Mouse (Mus musculus): ENCODE measurements around the gene Cdc26. TPM values are rescaled to one million over a fixed set of nuclear protein-coding genes. Genes with fewer than 3 reads are reported as not detected.

Cdc26 gene
- polyA plus RNA-seq, 1 experiment: 84.0 TPM

GRCm38 (mm10) chr4:62360088-62360804, 48.2 kb downstream of the Cdc26 start, which contains the start of the genes Fkbp15 and Slc31a1:
TSS of gene Fkbp15 (minus strand) at chr4:62360548.
TSS of gene Slc31a1 (plus strand) at chr4:62360727.
- TF ChIP-seq POLR2A (IDR thresholded peaks at IDR 0.05; ENCODE audit: borderline replicate concordance, extremely low read depth, insufficient read depth, insufficient read length, poor library complexity, severe bottlenecking) (peak; percentile 62; the same call in 1 of the 2 replicates), CTCF (IDR thresholded peaks at IDR 0.05; ENCODE audit: borderline replicate concordance, extremely low read depth, insufficient read depth, insufficient read length) (no peak)
- DNase-seq (ENCODE audit: low read depth): peak; percentile 99

- TF ChIP-seq CTCF (IDR thresholded peaks at IDR 0.05; ENCODE audit: borderline replicate concordance, extremely low read depth, insufficient read depth, insufficient read length) (no peak), POLR2A (IDR thresholded peaks at IDR 0.05; ENCODE audit: borderline replicate concordance, extremely low read depth, insufficient read depth, insufficient read length, poor library complexity, severe bottlenecking) (no peak)
- DNase-seq (ENCODE audit: low read depth): peak; percentile 6
Observed at GRCm38 (mm10) chr4:62359256-62359775, 49.1 kb downstream of the Cdc26 start.

DNA sequence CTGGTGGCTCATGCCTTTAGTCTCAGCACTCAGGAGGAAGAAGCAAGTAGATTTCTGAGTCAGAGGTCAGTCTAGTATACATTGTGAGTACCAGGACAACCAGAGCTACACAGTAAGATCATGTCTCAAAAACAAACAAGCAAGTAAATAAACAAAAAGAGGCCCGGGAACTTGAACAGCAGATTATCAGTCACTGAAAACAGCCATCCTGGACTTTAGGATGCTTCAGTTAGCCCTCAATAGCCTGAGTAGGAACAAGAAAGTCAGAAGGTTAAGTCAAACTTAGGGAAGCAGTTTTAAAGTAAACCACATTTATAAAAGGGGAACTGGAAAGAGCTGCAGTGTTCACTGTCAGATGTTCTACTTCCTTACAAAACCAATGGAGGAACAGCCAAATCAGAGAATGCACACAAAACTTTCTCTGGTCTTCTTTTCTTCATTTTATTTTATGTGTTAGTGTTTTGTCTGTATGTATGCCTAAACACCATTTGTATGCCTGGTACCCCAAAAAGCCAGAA, 50.8 kb downstream of the Cdc26 start:
- TF ChIP-seq POLR2A (IDR thresholded peaks at IDR 0.05; ENCODE audit: borderline replicate concordance, extremely low read depth, insufficient read depth, insufficient read length, poor library complexity, severe bottlenecking) (no peak), CTCF (IDR thresholded peaks at IDR 0.05; ENCODE audit: borderline replicate concordance, extremely low read depth, insufficient read depth, insufficient read length) (no peak)

DNA sequence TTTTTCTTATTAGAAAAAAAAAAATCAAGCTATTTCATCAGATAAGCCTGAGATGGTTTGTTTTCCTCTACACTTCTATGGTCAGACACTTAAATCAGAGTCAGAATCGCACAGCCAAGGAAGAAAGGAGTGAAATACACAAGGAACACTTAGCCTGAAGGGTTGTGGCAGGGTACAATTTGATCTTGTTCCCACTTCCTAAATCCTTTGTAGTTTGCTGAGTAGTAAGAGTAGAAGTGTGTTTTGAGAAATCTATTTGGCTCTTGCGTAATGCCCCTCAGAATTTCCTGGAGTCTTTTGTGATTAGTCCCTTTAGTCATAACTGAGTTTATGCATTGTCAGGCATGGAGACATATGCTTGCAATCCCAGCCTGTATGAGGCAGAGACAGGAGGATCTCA, 59.1 kb downstream of the Cdc26 start:
- no peak for DNase-seq (ENCODE audit: low read depth)
- no peak for TF ChIP-seq POLR2A (IDR thresholded peaks at IDR 0.05; ENCODE audit: borderline replicate concordance, extremely low read depth, insufficient read depth, insufficient read length, poor library complexity, severe bottlenecking)
- TF ChIP-seq CTCF (IDR thresholded peaks at IDR 0.05; ENCODE audit: borderline replicate concordance, extremely low read depth, insufficient read depth, insufficient read length): no peak

More for the DNA sequence above, 50.8 kb downstream of the Cdc26 start:
- no peak for DNase-seq (ENCODE audit: low read depth)

DNA sequence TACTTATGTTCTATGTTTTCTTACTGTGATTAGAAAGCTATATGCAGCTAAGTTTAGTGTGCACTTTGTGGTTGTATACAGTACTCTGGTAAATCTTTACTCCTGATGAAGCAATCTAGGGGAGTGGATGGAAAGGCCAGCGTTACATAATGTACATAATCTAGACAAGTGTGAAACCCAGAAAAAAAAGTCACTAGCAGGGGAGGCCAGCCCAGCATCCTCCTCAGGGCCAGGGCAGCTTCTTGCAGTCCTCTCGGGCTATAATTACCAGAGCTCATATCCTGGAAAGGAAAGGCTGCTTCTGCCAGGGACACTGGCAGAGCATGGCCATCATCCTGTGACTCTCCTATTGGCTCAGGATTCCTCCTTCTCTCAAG, 60.1 kb downstream of the Cdc26 start:
- no peak for DNase-seq (ENCODE audit: low read depth)
- TF ChIP-seq CTCF (IDR thresholded peaks at IDR 0.05; ENCODE audit: borderline replicate concordance, extremely low read depth, insufficient read depth, insufficient read length) (no peak), POLR2A (IDR thresholded peaks at IDR 0.05; ENCODE audit: borderline replicate concordance, extremely low read depth, insufficient read depth, insufficient read length, poor library complexity, severe bottlenecking) (no peak)

DNA sequence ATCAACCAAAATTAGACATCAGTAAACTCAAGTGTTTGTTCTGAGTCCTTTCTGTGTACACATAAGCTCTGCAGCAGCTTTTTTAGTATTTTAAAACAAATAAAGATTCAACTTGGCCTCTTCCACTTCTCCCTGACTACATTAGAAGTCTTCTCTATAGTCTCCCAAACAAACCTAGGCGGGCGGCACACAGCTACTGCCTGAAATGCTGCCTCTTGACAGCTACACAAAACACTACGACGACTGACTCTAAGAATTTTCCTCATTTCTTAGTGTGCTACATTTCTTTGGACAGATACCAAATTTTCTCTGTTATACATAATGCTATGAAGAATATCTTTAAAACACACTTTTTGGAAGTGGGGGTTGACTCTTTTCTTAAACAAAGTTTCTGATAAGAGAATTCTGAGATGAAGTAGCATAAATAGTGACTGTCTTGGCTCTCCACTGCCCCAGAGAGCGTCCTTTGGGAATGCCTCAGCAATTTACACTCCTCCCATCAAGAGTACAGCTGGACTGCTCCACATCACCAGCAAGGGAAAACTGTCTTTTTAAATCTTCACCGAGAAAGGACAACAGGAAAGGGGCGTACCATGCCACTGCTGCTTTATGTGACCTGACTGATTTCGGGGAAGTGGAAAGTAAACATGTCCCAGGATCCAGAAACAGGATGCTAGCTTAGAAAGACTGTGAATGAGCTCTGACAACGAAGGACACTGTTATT, 60.7 kb downstream of the Cdc26 start:
- no peak for TF ChIP-seq CTCF (IDR thresholded peaks at IDR 0.05; ENCODE audit: borderline replicate concordance, extremely low read depth, insufficient read depth, insufficient read length)
- no peak for TF ChIP-seq POLR2A (IDR thresholded peaks at IDR 0.05; ENCODE audit: borderline replicate concordance, extremely low read depth, insufficient read depth, insufficient read length, poor library complexity, severe bottlenecking)

DNA sequence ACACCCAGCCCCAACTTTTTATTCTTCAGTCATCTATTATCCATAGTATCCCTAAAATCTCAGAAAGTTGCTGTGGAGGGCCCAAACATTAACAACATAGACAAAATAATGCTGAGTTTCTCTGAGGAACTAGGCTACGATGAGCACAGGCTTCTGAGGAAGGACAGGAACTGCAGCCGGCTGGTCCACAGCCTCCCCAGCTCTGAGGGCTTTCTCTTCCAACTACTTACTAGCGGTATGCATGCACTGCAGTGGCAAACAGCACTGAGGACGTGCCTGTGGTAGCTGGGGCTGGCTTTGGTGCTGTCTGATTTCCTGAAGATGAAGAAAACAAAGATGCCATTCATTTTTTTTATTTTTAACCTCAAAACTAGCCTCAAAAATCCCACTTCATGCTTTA, 62.6 kb downstream of the Cdc26 start:
- no peak for TF ChIP-seq CTCF (IDR thresholded peaks at IDR 0.05; ENCODE audit: borderline replicate concordance, extremely low read depth, insufficient read depth, insufficient read length)
- no peak for TF ChIP-seq POLR2A (IDR thresholded peaks at IDR 0.05; ENCODE audit: borderline replicate concordance, extremely low read depth, insufficient read depth, insufficient read length, poor library complexity, severe bottlenecking)
- DNase-seq (ENCODE audit: low read depth): no peak

More for the DNA sequence above, 60.7 kb downstream of the Cdc26 start:
- DNase-seq (ENCODE audit: low read depth): peak; percentile 11

- no peak for DNase-seq (ENCODE audit: low read depth)
- no peak for TF ChIP-seq CTCF (IDR thresholded peaks at IDR 0.05; ENCODE audit: borderline replicate concordance, extremely low read depth, insufficient read depth, insufficient read length)
- no peak for TF ChIP-seq POLR2A (IDR thresholded peaks at IDR 0.05; ENCODE audit: borderline replicate concordance, extremely low read depth, insufficient read depth, insufficient read length, poor library complexity, severe bottlenecking)
Observed at GRCm38 (mm10) chr4:62344000-62344399, 64.4 kb downstream of the Cdc26 start.

GRCm38 (mm10) chr4:62338536-62338935, 69.9 kb downstream of the Cdc26 start:
- no peak for TF ChIP-seq CTCF (IDR thresholded peaks at IDR 0.05; ENCODE audit: borderline replicate concordance, extremely low read depth, insufficient read depth, insufficient read length)
- TF ChIP-seq POLR2A (IDR thresholded peaks at IDR 0.05; ENCODE audit: borderline replicate concordance, extremely low read depth, insufficient read depth, insufficient read length, poor library complexity, severe bottlenecking): no peak
- DNase-seq (ENCODE audit: low read depth): no peak

Other genes starting within 250 kb of the Cdc26 start
- gene Zfp37, start 177.6 kb downstream of the Cdc26 start, polyA plus RNA-seq (2012; rRNA removed): 13.8 and 21.7 TPM in 2 replicates
- 12.0 and 12.4 TPM in 2 replicates for gene Slc31a2, start 146.1 kb downstream of the Cdc26 start, polyA plus RNA-seq (2012; rRNA removed)
- gene Fkbp15, start 48.1 kb downstream of the Cdc26 start, polyA plus RNA-seq (2012; rRNA removed): 22.3 and 22.4 TPM in 2 replicates
- gene Slc31a1, start 47.9 kb downstream of the Cdc26 start, polyA plus RNA-seq (2012; rRNA removed): 30.0 and 32.3 TPM in 2 replicates
- 23.4 and 26.7 TPM in 2 replicates for gene Prpf4, start 155 bp upstream of the Cdc26 start, polyA plus RNA-seq (2012; rRNA removed)
- gene Rnf183, start 26.6 kb upstream of the Cdc26 start, polyA plus RNA-seq (2012; rRNA removed): 0.96 and 1.2 TPM in 2 replicates
- 6.9 and 8.0 TPM in 2 replicates for gene Wdr31, start 62.3 kb upstream of the Cdc26 start, polyA plus RNA-seq (2012; rRNA removed)
- 0.72 TPM in 2 replicates for gene Bspry, start 71.4 kb upstream of the Cdc26 start, polyA plus RNA-seq (2012; rRNA removed)
- gene Hdhd3, start 94.8 kb upstream of the Cdc26 start, polyA plus RNA-seq (2012; rRNA removed): 6.9 and 8.8 TPM in 2 replicates
- gene Alad, start 111.3 kb upstream of the Cdc26 start, polyA plus RNA-seq (2012; rRNA removed): 47.2 and 50.2 TPM in 2 replicates
- gene Pole3, start 116.4 kb upstream of the Cdc26 start, polyA plus RNA-seq (2012; rRNA removed): 46.1 and 47.9 TPM in 2 replicates
- 0.77 and 1.0 TPM in 2 replicates for gene 4933430I17Rik, start 116.7 kb upstream of the Cdc26 start, polyA plus RNA-seq (2012; rRNA removed)
- gene Rgs3, start 151.2 kb upstream of the Cdc26 start, polyA plus RNA-seq (2012; rRNA removed): 68.8 and 92.5 TPM in 2 replicates